Mouse (Mus musculus): ENCODE data around the gene Tef.

DNA sequence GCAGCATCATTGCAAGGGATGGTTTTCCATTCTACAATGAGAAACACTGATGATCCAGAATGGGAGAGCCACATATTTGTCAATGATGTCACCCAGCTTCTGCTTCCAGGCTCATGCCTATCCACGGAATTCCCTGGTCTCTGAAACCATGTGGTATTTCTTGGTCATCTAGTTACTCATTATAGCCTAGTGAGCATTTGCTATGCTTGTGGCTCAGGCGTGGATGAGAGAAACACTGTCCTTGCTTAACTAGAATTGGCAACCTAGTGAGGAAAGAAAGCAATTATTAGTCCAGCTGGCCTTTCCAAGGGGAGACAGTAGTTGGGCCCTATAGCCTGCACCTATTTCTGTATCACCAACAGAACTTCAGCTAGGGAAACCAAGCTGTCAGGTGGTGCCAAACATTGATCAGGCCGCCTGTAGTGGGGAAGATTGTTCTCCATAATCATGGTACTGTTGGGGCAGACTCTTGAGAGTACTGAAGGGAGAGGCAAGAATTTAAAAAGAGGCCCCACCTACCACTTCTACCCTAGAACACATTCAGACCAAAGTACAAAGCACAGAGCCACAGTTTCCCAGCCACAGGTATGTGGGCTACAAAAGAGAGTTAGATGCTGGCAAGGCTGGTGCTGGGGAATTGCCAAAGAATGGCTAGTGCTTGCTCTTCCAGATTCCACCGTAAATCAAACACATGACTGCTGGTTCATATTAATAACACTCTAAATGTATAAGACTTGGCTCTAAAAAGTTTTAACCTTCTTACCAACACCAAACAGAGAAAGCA is 4.6 kb downstream of the Tef start:
- TF ChIP-seq CTCF (IDR thresholded peaks at IDR 0.05) (no peak), EP300 (IDR thresholded peaks at IDR 0.05; ENCODE audit: insufficient read depth, low read depth, low read length) (no peak)
